ENCODE assay signal across 8 mouse cellular contexts in the genomic region with DNA sequence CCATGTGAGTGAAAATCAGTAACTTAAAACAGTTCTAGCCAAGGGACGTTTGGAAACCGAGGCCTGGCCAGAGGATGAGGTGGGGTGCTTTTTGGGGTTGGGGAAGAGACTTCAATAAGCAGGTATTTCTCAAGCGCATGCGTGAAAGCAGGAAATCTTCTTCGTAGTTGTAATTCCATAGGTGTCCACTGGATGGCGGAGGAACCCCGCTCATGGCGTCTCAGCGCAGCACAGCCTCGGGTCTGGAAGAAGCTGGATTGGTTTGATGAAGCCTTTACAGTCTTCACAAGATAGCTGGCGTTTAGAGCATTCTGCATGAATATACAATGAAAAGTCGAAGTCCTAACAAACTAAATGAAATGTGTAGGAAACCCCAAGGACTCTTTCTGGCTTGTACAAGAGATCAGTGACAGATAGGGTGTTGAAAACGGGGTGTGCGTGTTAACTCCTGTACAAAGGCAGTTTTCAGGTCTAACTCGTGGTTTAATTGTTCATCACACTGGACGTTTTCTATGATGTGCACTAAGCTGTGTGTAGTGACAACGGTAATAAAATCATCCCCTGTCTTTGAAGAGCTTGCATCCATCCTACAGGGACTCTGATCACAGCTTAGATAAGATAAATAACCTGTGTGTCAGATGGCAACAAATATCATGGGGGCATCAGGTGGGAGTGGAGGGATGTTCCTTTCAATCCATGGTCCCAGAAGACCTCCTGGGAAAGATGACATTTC.
A peak's percentile ranks its signal among the peaks of the same experiment; 100 is the strongest.
DNase-seq lines count a peak whose midpoint lies in the region; ATAC-seq and TF ChIP-seq lines count a peak whose summit lies in the region.

No protein-coding gene starts in this region.

- H3K4me1 ChIP-seq in forebrain, embryonic 12.5 days, result 0 out of 2 replicates have a peak, but pooled peaks cover 3% of the 10 kb centered on the region

- no peaks in the 10 kb centered on the region for H3K27me3 ChIP-seq in forebrain, embryonic 12.5 days

- H3K9ac ChIP-seq in forebrain, embryonic 12.5 days, result no peak overlapping the region

- WGBS in forebrain, embryonic 12.5 days, result 20% methylated on average over 17 of the region's 17 CpGs

- H3K4me2 ChIP-seq in forebrain, embryonic 12.5 days, result no peak overlapping the region; the same call in 1 of the 2 replicates

- TF ChIP-seq CTCF in layer of hippocampus, adult 2 months (conservative IDR thresholded peaks at IDR 0.05), result peak; percentile 93

- peak; percentile 90 for DNase-seq in ES-CJ7 (ENCODE audit: low read depth, low spot score)
- peak; percentile 51 for DNase-seq in c-Kit-positive CD71-negative TER-119-negative erythroid progenitor cells, embryonic 14.5 days (ENCODE audit: low read depth)
- DNase-seq in layer of hippocampus, adult 2 months (ENCODE audit: low spot score in 2 of 2), result peak; percentile 89 to 91
- peak; percentile 83 for DNase-seq in lung, postnatal 10 days
- DNase-seq in ovary, postnatal 36 days (ENCODE audit: low spot score), result peak; percentile 71
- peak; percentile 80 for DNase-seq in thymus, postnatal 25 days

- no peaks in the 10 kb centered on the region for H3K36me3 ChIP-seq in forebrain, embryonic 12.5 days (replicated peaks)

- no peak overlapping the region for H3K4me3 ChIP-seq in forebrain, embryonic 12.5 days (replicated peaks)
- H3K4me3 ChIP-seq in layer of hippocampus, adult 2 months, result no peak overlapping the region

- H3K9me3 ChIP-seq in forebrain, embryonic 12.5 days, result no peaks in the 10 kb centered on the region

- ATAC-seq in forebrain, embryonic 12.5 days (ENCODE audit: low FRiP score), result peak; percentile 80
- ATAC-seq in hematopoietic stem cell, adult 5-6 weeks (replicated peaks in 1 of 2; ENCODE audit: insufficient read depth in 1 of 2, low FRiP score in 2 of 2, low TSS enrichment in 1 of 2, low read depth in 1 of 2, poor library complexity in 2 of 2, severe bottlenecking in 2 of 2), result peak; percentile 87 to 90

- no peak overlapping the region for H3K27ac ChIP-seq in forebrain, embryonic 12.5 days
- peak overlapping the region; percentile 57 for H3K27ac ChIP-seq in layer of hippocampus, adult 2 months
